In genomic region chr4:123212330-123212729, GRCm38 (mm10) we compare ENCODE assay signal across 26 mouse cellular contexts. TPM values are rescaled to one million over a fixed set of nuclear protein-coding genes. Genes with fewer than 3 reads are reported as not detected.
A peak's percentile ranks its signal among the peaks of the same experiment; 100 is the strongest.
DNase-seq lines count a peak whose midpoint lies in the region; ATAC-seq and TF ChIP-seq lines count a peak whose summit lies in the region.
"Had no signal": no experiment of that assay in that cellular context is flagged by ENCODE, and none has a peak within 500 bp of the region (broad histone marks: within the 10 kb centered on the region; RNA-seq: fewer than 3 reads in every experiment).

No protein-coding gene starts in this region.

- TF ChIP-seq CTCF in midbrain, postnatal 0 days (IDR thresholded peaks at IDR 0.05) = no peak

- 0 out of 2 replicates have a peak, but pooled peaks cover 2% of the 10 kb centered on the region for H3K4me1 ChIP-seq in forebrain, embryonic 16.5 days (replicated peaks; ENCODE audit: control insufficient read depth, insufficient read depth, low read length)
- peaks cover 7% of the 10 kb centered on the region; the same call in 1 of the 2 replicates for H3K4me1 ChIP-seq in forebrain, embryonic 13.5 days
- H3K4me1 ChIP-seq in midbrain, embryonic 14.5 days (ENCODE audit: control insufficient read depth, insufficient read depth, low read length) = 0 out of 2 replicates have a peak, but pooled peaks cover 8% of the 10 kb centered on the region
- H3K4me1 ChIP-seq in midbrain, embryonic 10.5 days = peaks cover 32% of the 10 kb centered on the region
- H3K4me1 ChIP-seq in midbrain, postnatal 0 days (ENCODE audit: insufficient read depth, low read length) = peaks cover 13% of the 10 kb centered on the region
- H3K4me1 ChIP-seq: embryonic facial prominence, embryonic 12.5 days; embryonic facial prominence, embryonic 15.5 days; heart, embryonic 12.5 days; heart, embryonic 15.5 days had no signal

- no peak overlapping the region for H3K4me3 ChIP-seq in forebrain, embryonic 16.5 days (replicated peaks; ENCODE audit: low read length)
- H3K4me3 ChIP-seq in forebrain, embryonic 13.5 days = no peak overlapping the region
- no peak overlapping the region for H3K4me3 ChIP-seq in midbrain, embryonic 14.5 days (replicated peaks; ENCODE audit: low read depth, low read length)
- H3K4me3 ChIP-seq in midbrain, embryonic 10.5 days = no peak overlapping the region
- H3K4me3 ChIP-seq in midbrain, postnatal 0 days (ENCODE audit: low read depth, low read length) = no peak overlapping the region
- H3K4me3 ChIP-seq: embryonic facial prominence, embryonic 12.5 days; embryonic facial prominence, embryonic 15.5 days; forebrain, embryonic 12.5 days; heart, embryonic 12.5 days; heart, embryonic 15.5 days; hindbrain, embryonic 10.5 days; hindbrain, embryonic 13.5 days had no signal

- peak; percentile 28 for DNase-seq in midbrain, embryonic 14.5 days
- DNase-seq in midbrain, embryonic 10.5 days (ENCODE audit: low spot score) = no peak
- DNase-seq in R1 (ENCODE audit: low read depth, low spot score) = peak; percentile 36
- peak; percentile 24 for DNase-seq in midbrain, postnatal 0 days (ENCODE audit: low spot score)
- no peak for DNase-seq in spleen, postnatal 36 days (ENCODE audit: low spot score in 2 of 2)
- DNase-seq: adrenal gland, postnatal 10 days; adrenal gland, postnatal 36 days; cerebellum, adult 11-12 months; cerebellum, adult 9-10 months; cerebellum, postnatal 14 days; gastrocnemius, postnatal 25 days; heart, adult 18-20 months; heart, postnatal 10 days; heart, postnatal 36 days had no signal

- ATAC-seq in forebrain, embryonic 16.5 days = 0 out of 2 replicates have a peak, but pooled peaks have one; percentile 21
- ATAC-seq in forebrain, embryonic 13.5 days = no peak
- ATAC-seq in midbrain, embryonic 14.5 days (ENCODE audit: low FRiP score, low TSS enrichment) = no peak
- no peak for ATAC-seq in midbrain, postnatal 0 days (ENCODE audit: low FRiP score)

- H3K9ac ChIP-seq in forebrain, embryonic 16.5 days (replicated peaks; ENCODE audit: low read depth, low read length) = no peak overlapping the region
- no peak overlapping the region for H3K9ac ChIP-seq in forebrain, embryonic 13.5 days
- H3K9ac ChIP-seq in midbrain, embryonic 14.5 days (replicated peaks; ENCODE audit: low read length) = no peak overlapping the region
- no peak overlapping the region for H3K9ac ChIP-seq in midbrain, postnatal 0 days (replicated peaks; ENCODE audit: low read length, poor library complexity, severe bottlenecking)
- H3K9ac ChIP-seq: embryonic facial prominence, embryonic 12.5 days; embryonic facial prominence, embryonic 15.5 days; forebrain, embryonic 12.5 days; heart, embryonic 12.5 days; heart, embryonic 15.5 days; hindbrain, embryonic 13.5 days had no signal

- WGBS in forebrain, embryonic 16.5 days = 42% methylated on average over 2 of the region's 2 CpGs
- WGBS in forebrain, embryonic 13.5 days = 33% methylated on average over 2 of the region's 2 CpGs
- 19% methylated on average over 2 of the region's 2 CpGs for WGBS in midbrain, embryonic 14.5 days
- WGBS in midbrain, embryonic 10.5 days = 34% methylated on average over 2 of the region's 2 CpGs
- 16% methylated on average over 2 of the region's 2 CpGs for WGBS in midbrain, postnatal 0 days

- H3K27ac ChIP-seq in forebrain, embryonic 16.5 days (ENCODE audit: low read length) = no peak overlapping the region
- no peak overlapping the region for H3K27ac ChIP-seq in forebrain, embryonic 13.5 days
- H3K27ac ChIP-seq in midbrain, embryonic 14.5 days (replicated peaks; ENCODE audit: low read depth, low read length) = no peak overlapping the region
- H3K27ac ChIP-seq in midbrain, embryonic 10.5 days (replicated peaks) = no peak overlapping the region
- H3K27ac ChIP-seq in midbrain, postnatal 0 days (ENCODE audit: low read depth, low read length) = no peak overlapping the region
- H3K27ac ChIP-seq: embryonic facial prominence, embryonic 12.5 days; embryonic facial prominence, embryonic 15.5 days; forebrain, embryonic 12.5 days; heart, embryonic 15.5 days; hindbrain, embryonic 10.5 days; hindbrain, embryonic 13.5 days had no signal

- H3K27me3 ChIP-seq in forebrain, embryonic 16.5 days (replicated peaks; ENCODE audit: control insufficient read depth, insufficient read depth, low read length) = no peaks in the 10 kb centered on the region
- H3K27me3 ChIP-seq in forebrain, embryonic 13.5 days = no peaks in the 10 kb centered on the region
- no peaks in the 10 kb centered on the region for H3K27me3 ChIP-seq in midbrain, embryonic 14.5 days (ENCODE audit: control insufficient read depth, insufficient read depth, low read length)
- H3K27me3 ChIP-seq in midbrain, embryonic 10.5 days (ENCODE audit: low read depth, poor library complexity, severe bottlenecking) = peaks cover 36% of the 10 kb centered on the region
- H3K27me3 ChIP-seq in midbrain, postnatal 0 days (ENCODE audit: insufficient read depth, low read length) = no peaks in the 10 kb centered on the region
- H3K27me3 ChIP-seq: embryonic facial prominence, embryonic 15.5 days had no signal

- no peaks in the 10 kb centered on the region for H3K36me3 ChIP-seq in forebrain, embryonic 16.5 days (ENCODE audit: control insufficient read depth, insufficient read depth)
- H3K36me3 ChIP-seq in forebrain, embryonic 13.5 days (ENCODE audit: poor library complexity, severe bottlenecking) = no peaks in the 10 kb centered on the region
- H3K36me3 ChIP-seq in midbrain, embryonic 14.5 days (ENCODE audit: control insufficient read depth, insufficient read depth, low read length) = no peaks in the 10 kb centered on the region
- H3K36me3 ChIP-seq in midbrain, embryonic 10.5 days = no peaks in the 10 kb centered on the region
- no peaks in the 10 kb centered on the region for H3K36me3 ChIP-seq in midbrain, postnatal 0 days (ENCODE audit: insufficient read depth, low read length)
- H3K36me3 ChIP-seq: embryonic facial prominence, embryonic 12.5 days; embryonic facial prominence, embryonic 15.5 days; forebrain, embryonic 12.5 days; heart, embryonic 12.5 days; heart, embryonic 15.5 days; hindbrain, embryonic 10.5 days; hindbrain, embryonic 13.5 days had no signal

- no peak overlapping the region for H3K4me2 ChIP-seq in forebrain, embryonic 16.5 days (ENCODE audit: low read length)
- H3K4me2 ChIP-seq in forebrain, embryonic 13.5 days = no peak overlapping the region
- no peak overlapping the region for H3K4me2 ChIP-seq in midbrain, embryonic 14.5 days (ENCODE audit: low read length)
- no peak overlapping the region for H3K4me2 ChIP-seq in midbrain, postnatal 0 days (ENCODE audit: low read depth, low read length, poor library complexity, severe bottlenecking)
- H3K4me2 ChIP-seq: embryonic facial prominence, embryonic 12.5 days; embryonic facial prominence, embryonic 15.5 days; forebrain, embryonic 12.5 days; heart, embryonic 12.5 days; heart, embryonic 15.5 days; hindbrain, embryonic 13.5 days had no signal

- H3K9me3 ChIP-seq in forebrain, embryonic 16.5 days (ENCODE audit: control insufficient read depth, low read length) = no peaks in the 10 kb centered on the region
- no peaks in the 10 kb centered on the region for H3K9me3 ChIP-seq in forebrain, embryonic 13.5 days (replicated peaks)
- H3K9me3 ChIP-seq in midbrain, embryonic 14.5 days (ENCODE audit: control insufficient read depth, low read length) = no peaks in the 10 kb centered on the region
- H3K9me3 ChIP-seq in midbrain, embryonic 10.5 days (replicated peaks) = no peaks in the 10 kb centered on the region
- H3K9me3 ChIP-seq in midbrain, postnatal 0 days (ENCODE audit: low read length) = no peaks in the 10 kb centered on the region
- H3K9me3 ChIP-seq: embryonic facial prominence, embryonic 12.5 days; embryonic facial prominence, embryonic 15.5 days; forebrain, embryonic 12.5 days; heart, embryonic 12.5 days; heart, embryonic 15.5 days; hindbrain, embryonic 10.5 days; hindbrain, embryonic 13.5 days had no signal

RNA-seq across cellular contexts. Expression of gene Nt5c1a, which starts 11.0 kb away (rescaled TPM):
- not detected in 2 replicates for polyA plus RNA-seq in forebrain, embryonic 16.5 days (2015; fragmentation: Nextera tagmentation; extraction: Ambion mirVana)
- 0.24 TPM in 1 of 2 replicates, not detected in the other for polyA plus RNA-seq in forebrain, embryonic 13.5 days (2015; fragmentation: Nextera tagmentation; extraction: Ambion mirVana)
- not detected in 2 replicates for polyA plus RNA-seq in midbrain, embryonic 14.5 days (2014; fragmentation: Nextera tagmentation; extraction: Ambion mirVana)
- not detected in 2 replicates for polyA plus RNA-seq in midbrain, embryonic 10.5 days (2016; fragmentation: Nextera tagmentation; extraction: Ambion mirVana)
- total RNA-seq in midbrain, postnatal 0 days (2014; rRNA removed) = 1.9 and 2.4 TPM in 2 replicates
- polyA plus RNA-seq in midbrain, postnatal 0 days (2015; fragmentation: Nextera tagmentation; extraction: Ambion mirVana) = 0.33 and 0.45 TPM in 2 replicates
- total RNA-seq: common myeloid progenitor, adult 5-6 weeks; ES-E14 had no signal
- polyA plus RNA-seq: embryonic facial prominence, embryonic 12.5 days; embryonic facial prominence, embryonic 15.5 days; forebrain, embryonic 12.5 days; hindbrain, embryonic 10.5 days; hindbrain, embryonic 13.5 days; intestine, embryonic 14.5 days had no signal

RNA-seq across cellular contexts. Expression of gene Heyl, which starts 21.0 kb away (rescaled TPM):
- polyA plus RNA-seq in forebrain, embryonic 16.5 days (2015; fragmentation: Nextera tagmentation; extraction: Ambion mirVana) = 4.5 and 5.3 TPM in 2 replicates
- polyA plus RNA-seq in forebrain, embryonic 13.5 days (2015; fragmentation: Nextera tagmentation; extraction: Ambion mirVana) = 3.8 and 4.1 TPM in 2 replicates
- 3.0 and 7.3 TPM in 2 replicates for polyA plus RNA-seq in midbrain, embryonic 14.5 days (2014; fragmentation: Nextera tagmentation; extraction: Ambion mirVana)
- 8.0 and 9.8 TPM in 2 replicates for polyA plus RNA-seq in midbrain, embryonic 10.5 days (2016; fragmentation: Nextera tagmentation; extraction: Ambion mirVana)
- 2.9 and 5.0 TPM in 2 replicates for total RNA-seq in midbrain, postnatal 0 days (2014; rRNA removed)
- polyA plus RNA-seq in midbrain, postnatal 0 days (2015; fragmentation: Nextera tagmentation; extraction: Ambion mirVana) = 4.7 and 5.1 TPM in 2 replicates
- total RNA-seq: common myeloid progenitor, adult 5-6 weeks; ES-E14 had no signal

RNA-seq across cellular contexts. Expression of gene Hpcal4, which starts 29.3 kb away (rescaled TPM):
- 30.6 and 55.7 TPM in 2 replicates for polyA plus RNA-seq in forebrain, embryonic 16.5 days (2015; fragmentation: Nextera tagmentation; extraction: Ambion mirVana)
- polyA plus RNA-seq in forebrain, embryonic 13.5 days (2015; fragmentation: Nextera tagmentation; extraction: Ambion mirVana) = 7.7 and 10.8 TPM in 2 replicates
- polyA plus RNA-seq in midbrain, embryonic 14.5 days (2014; fragmentation: Nextera tagmentation; extraction: Ambion mirVana) = 35.4 and 43.3 TPM in 2 replicates
- polyA plus RNA-seq in midbrain, embryonic 10.5 days (2016; fragmentation: Nextera tagmentation; extraction: Ambion mirVana) = 0.32 and 0.42 TPM in 2 replicates
- 53.7 and 64.5 TPM in 2 replicates for total RNA-seq in midbrain, postnatal 0 days (2014; rRNA removed)
- 63.4 and 67.6 TPM in 2 replicates for polyA plus RNA-seq in midbrain, postnatal 0 days (2015; fragmentation: Nextera tagmentation; extraction: Ambion mirVana)
- total RNA-seq: common myeloid progenitor, adult 5-6 weeks had no signal

RNA-seq across cellular contexts. Expression of gene Pabpc4, which starts 49.8 kb away (rescaled TPM):
- 28.5 and 34.5 TPM in 2 replicates for polyA plus RNA-seq in forebrain, embryonic 16.5 days (2015; fragmentation: Nextera tagmentation; extraction: Ambion mirVana)
- polyA plus RNA-seq in forebrain, embryonic 13.5 days (2015; fragmentation: Nextera tagmentation; extraction: Ambion mirVana) = 27.7 and 28.6 TPM in 2 replicates
- polyA plus RNA-seq in midbrain, embryonic 14.5 days (2014; fragmentation: Nextera tagmentation; extraction: Ambion mirVana) = 31.3 and 33.6 TPM in 2 replicates
- 41.4 and 48.3 TPM in 2 replicates for polyA plus RNA-seq in midbrain, embryonic 10.5 days (2016; fragmentation: Nextera tagmentation; extraction: Ambion mirVana)
- total RNA-seq in midbrain, postnatal 0 days (2014; rRNA removed) = 85.4 and 88.6 TPM in 2 replicates
- 23.5 and 25.0 TPM in 2 replicates for polyA plus RNA-seq in midbrain, postnatal 0 days (2015; fragmentation: Nextera tagmentation; extraction: Ambion mirVana)

Comparison
In these comparisons a context has a peak if more than half of its experiments do, and no peak if none do; other contexts are left out.
1. DNase-seq: peak in midbrain, embryonic 14.5 days (single experiment), R1 (single experiment) and midbrain, postnatal 0 days (single experiment); none in midbrain, embryonic 10.5 days (single experiment) and spleen, postnatal 36 days (0 of 2).